Mouse (Mus musculus) limb, embryonic 15.5 days (tissue): ENCODE measurements at regions not wholly inside any gene's neighbourhood (a gene's known extent, or its start where the extent isn't known, plus 50 kb on each side); places are given as distances from the start of the nearest gene placed in this dataset.

Experiments
- ATAC-seq: fragments of 200-750 bp; cut with Nextera tagmentation; 2 replicates; pipeline ENCODE4 v1.8.0; 2017; ENCODE audit warnings: low read depth, moderate TSS enrichment; ENCODE audit not compliant: insufficient number of reproducible peaks, low FRiP score, low TSS enrichment
- H3K27ac ChIP-seq: fragments of 300-500 bp; sonication (generic); 2 replicates; pipeline ENCODE4 v1.5.1; 2015; ENCODE audit warnings: moderate library complexity, mild to moderate bottlenecking, inconsistent platforms
- H3K27me3 ChIP-seq: fragments of 300-500 bp; sonication (generic); 2 replicates; pipeline ENCODE4 v1.6.1; 2015; ENCODE audit warnings: inconsistent platforms
- H3K36me3 ChIP-seq: fragments of 300-500 bp; sonication (generic); 2 replicates; pipeline ENCODE4 v1.6.1; 2015; ENCODE audit warnings: inconsistent platforms
- H3K4me1 ChIP-seq: fragments of 300-500 bp; sonication (generic); 2 replicates; pipeline ENCODE4 v1.6.1; 2015; ENCODE audit warnings: inconsistent platforms
- H3K4me2 ChIP-seq: fragments of 300-500 bp; sonication (generic); 2 replicates; pipeline ENCODE4 v1.6.1; 2015; ENCODE audit warnings: mild to moderate bottlenecking, inconsistent platforms
- H3K4me3 ChIP-seq: fragments of 300-500 bp; sonication (generic); 2 replicates; pipeline ENCODE4 v1.5.1; 2015; ENCODE audit warnings: mild to moderate bottlenecking, inconsistent platforms
- H3K9ac ChIP-seq: fragments of 300-500 bp; sonication (generic); 2 replicates; pipeline ENCODE4 v1.6.1; 2015; ENCODE audit warnings: inconsistent platforms
- H3K9me3 ChIP-seq: fragments of 300-500 bp; sonication (generic); 2 replicates; pipeline ENCODE4 v1.6.1; 2016; ENCODE audit warnings: inconsistent platforms
- WGBS: fragments of 180-500 bp; shearing (Covaris S2); methylation state at CpG from one replicate; pipeline ENCODE4 v1.1.7; 2015; 5-methylcytosine and 5-hydroxymethylcytosine counted together

- 92% methylated on average over 7 of the region's 7 CpGs for WGBS
- H3K4me3 ChIP-seq: no peak overlapping the region
- no peak for ATAC-seq
- H3K27ac ChIP-seq: no peak overlapping the region
- H3K9ac ChIP-seq: no peak overlapping the region
- H3K27me3 ChIP-seq: no peaks in the 10 kb centered on the region
- H3K4me2 ChIP-seq: no peak overlapping the region
- no peaks in the 10 kb centered on the region for H3K4me1 ChIP-seq
- no peaks in the 10 kb centered on the region for H3K36me3 ChIP-seq
- H3K9me3 ChIP-seq: no peaks in the 10 kb centered on the region
Observed at GRCm38 (mm10) chr16:50118150-50118549, 314.0 kb downstream of the Bbx start.

GRCm38 (mm10) chr16:50122460-50122859 is 309.7 kb downstream of the Bbx start:
- Histone ChIP-seq H3K4me3 (no peak overlapping the region), H3K4me2 (no peak overlapping the region), H3K36me3 (no peaks in the 10 kb centered on the region), H3K9ac (no peak overlapping the region), H3K27ac (no peak overlapping the region), H3K9me3 (no peaks in the 10 kb centered on the region), H3K4me1 (0 out of 2 replicates have a peak, but pooled peaks cover 4% of the 10 kb centered on the region), H3K27me3 (no peaks in the 10 kb centered on the region)
- ATAC-seq: no peak
- WGBS: 69% methylated on average over 2 of the region's 2 CpGs

DNA sequence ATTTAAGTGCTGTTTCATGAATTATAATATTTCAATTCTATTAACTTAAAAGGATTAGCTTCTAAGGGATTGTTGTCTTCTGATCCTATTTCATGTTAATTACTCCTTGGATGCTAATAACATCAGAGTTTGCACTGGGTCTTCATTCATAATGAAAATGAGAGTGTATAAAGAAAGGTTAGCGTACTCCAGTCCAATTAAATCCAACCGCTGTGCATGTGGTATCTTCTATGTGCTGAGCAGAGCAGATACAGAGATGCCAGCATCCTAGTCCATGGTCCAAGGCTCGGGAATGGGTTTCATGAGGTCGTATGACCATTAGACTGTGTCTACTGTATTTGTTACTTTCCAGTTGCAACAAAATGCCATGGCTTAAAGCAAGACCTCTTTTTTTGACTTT is 307.5 kb downstream of the Bbx start:
- H3K4me1 ChIP-seq: 0 out of 2 replicates have a peak, but pooled peaks cover 4% of the 10 kb centered on the region
- WGBS: 86% methylated on average over 4 of the region's 4 CpGs
- ATAC-seq: no peak

GRCm38 (mm10) chr16:50125564-50125963 is 306.6 kb downstream of the Bbx start:
- Histone ChIP-seq H3K36me3 (no peaks in the 10 kb centered on the region), H3K4me1 (0 out of 2 replicates have a peak, but pooled peaks cover 4% of the 10 kb centered on the region), H3K4me2 (no peak overlapping the region), H3K27me3 (no peaks in the 10 kb centered on the region), H3K9ac (no peak overlapping the region), H3K9me3 (no peaks in the 10 kb centered on the region), H3K27ac (no peak overlapping the region), H3K4me3 (no peak overlapping the region)
- 28% methylated on average over 5 of the region's 5 CpGs for WGBS
- no peak for ATAC-seq

More for the DNA sequence above, 307.5 kb downstream of the Bbx start:
- no peak overlapping the region for H3K4me2 ChIP-seq
- H3K36me3 ChIP-seq: no peaks in the 10 kb centered on the region
- no peak overlapping the region for H3K27ac ChIP-seq
- H3K9me3 ChIP-seq: no peaks in the 10 kb centered on the region
- no peak overlapping the region for H3K9ac ChIP-seq
- H3K27me3 ChIP-seq: no peaks in the 10 kb centered on the region
- no peak overlapping the region for H3K4me3 ChIP-seq

DNA sequence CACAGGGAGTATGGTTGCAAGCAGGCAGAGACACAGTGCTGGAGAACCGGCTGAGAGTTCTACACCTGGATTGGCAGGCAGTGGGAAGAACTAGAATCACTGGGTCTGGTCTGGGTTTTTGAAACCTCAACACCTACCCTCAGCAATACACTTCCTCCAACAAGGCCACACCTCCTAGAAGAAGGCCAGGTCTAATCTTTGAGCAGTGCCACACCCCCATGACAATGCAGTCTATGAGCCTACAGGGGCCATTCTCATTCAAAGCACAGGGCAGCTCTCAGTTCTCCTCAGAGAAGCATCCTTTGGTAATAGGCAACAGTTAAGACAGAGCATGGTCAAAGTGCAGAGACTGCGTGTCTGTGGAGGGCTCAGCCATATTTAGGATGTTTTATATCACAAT is 300.8 kb downstream of the Bbx start:
- Histone ChIP-seq H3K9me3 (no peaks in the 10 kb centered on the region), H3K27ac (no peak overlapping the region), H3K4me2 (no peak overlapping the region), H3K27me3 (no peaks in the 10 kb centered on the region), H3K36me3 (no peaks in the 10 kb centered on the region), H3K4me3 (no peak overlapping the region), H3K4me1 (no peaks in the 10 kb centered on the region), H3K9ac (no peak overlapping the region)
- ATAC-seq: no peak
- 81% methylated on average over 2 of the region's 2 CpGs for WGBS
